Mouse (Mus musculus): ENCODE measurements around the gene Rptn. TPM values are rescaled to one million over a fixed set of nuclear protein-coding genes. Genes with fewer than 3 reads are reported as not detected.

The Rptn gene
- not detected in 2 replicates for polyA plus RNA-seq (2015; fragmentation: Nextera tagmentation; extraction: Ambion mirVana)

DNA sequence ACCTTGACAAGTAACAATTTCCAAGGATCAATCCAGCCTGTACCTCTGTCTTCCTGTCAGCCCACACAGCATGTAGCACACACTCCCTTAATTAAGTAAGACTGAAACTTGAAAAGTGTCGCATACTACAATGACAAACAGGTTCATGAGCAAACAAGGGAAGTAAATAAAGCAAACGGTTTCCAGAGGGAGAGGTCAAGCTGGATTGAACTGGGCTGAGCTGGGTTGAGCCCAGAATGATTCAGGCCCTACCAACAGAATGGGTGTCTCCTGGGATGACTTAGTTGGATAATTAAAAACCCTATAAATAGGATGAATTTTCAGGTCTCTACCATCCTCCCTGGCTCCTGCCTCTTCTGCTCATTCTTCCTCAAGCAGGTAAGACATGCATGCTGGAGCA is at the start of gene Rptn:
TSS of gene Rptn (plus strand) at position 334 of the 400 bp plus-strand sequence.
- Histone ChIP-seq H3K4me2 (ENCODE audit: low read depth, low read length) (no peak within 1 kb of the TSS), H3K27me3 (ENCODE audit: insufficient read depth, low read length) (no peaks in the 10 kb centered on the region), H3K4me1 (ENCODE audit: insufficient read depth) (no peaks in the 10 kb centered on the region; the same call in 1 of the 2 replicates), H3K36me3 (replicated peaks; ENCODE audit: insufficient read depth, low read length) (no peaks in the 10 kb centered on the region), H3K4me3 (ENCODE audit: low read depth, low read length) (no peak within 1 kb of the TSS), H3K9me3 (ENCODE audit: low read length) (no peaks in the 10 kb centered on the region), H3K9ac (replicated peaks) (no peak within 1 kb of the TSS), H3K27ac (ENCODE audit: low read depth) (no peak within 1 kb of the TSS)
- DNase-seq (no peak), ATAC-seq (peak; percentile 17; the same call in 1 of the 2 replicates)
- TF ChIP-seq CTCF (IDR thresholded peaks at IDR 0.05; ENCODE audit: low read depth) (no peak), EP300 (IDR thresholded peaks at IDR 0.05; ENCODE audit: low read depth) (no peak)
- WGBS (ENCODE audit: insufficient replicate concordance): 40% methylated on average over 2 of the region's 2 CpGs

DNA sequence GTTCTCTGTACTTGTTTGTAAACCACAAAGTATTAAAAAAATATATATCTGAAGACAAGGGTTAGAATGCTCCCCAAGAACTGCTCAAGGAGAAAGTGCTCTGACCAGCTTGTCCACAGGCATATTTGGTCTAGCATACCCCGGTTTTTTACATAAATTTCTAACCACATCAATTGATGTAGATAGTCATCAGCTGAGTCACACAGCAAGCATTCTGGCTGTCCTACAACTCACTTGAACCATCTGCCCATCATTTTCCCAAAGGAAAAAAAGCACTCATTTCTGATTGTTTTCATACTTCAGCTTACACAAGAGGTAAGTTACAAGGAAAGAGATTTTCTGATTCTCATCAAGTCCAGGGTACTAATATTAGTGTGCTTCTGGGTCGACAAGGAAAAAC is 46.6 kb upstream of the Rptn start:
- H3K9me3 ChIP-seq (ENCODE audit: low read length): no peaks in the 10 kb centered on the region
- ATAC-seq (no peak), DNase-seq (no peak)
- no peaks in the 10 kb centered on the region for H3K36me3 ChIP-seq (replicated peaks; ENCODE audit: insufficient read depth, low read length)
- no peak overlapping the region for H3K4me2 ChIP-seq (ENCODE audit: low read depth, low read length)
- no peaks in the 10 kb centered on the region for H3K4me1 ChIP-seq (ENCODE audit: insufficient read depth)
- H3K27ac ChIP-seq (ENCODE audit: low read depth): no peak overlapping the region
- 64% methylated on average over 2 of the region's 2 CpGs for WGBS (ENCODE audit: insufficient replicate concordance)
- H3K9ac ChIP-seq (replicated peaks): no peak overlapping the region
- H3K27me3 ChIP-seq (ENCODE audit: insufficient read depth, low read length): no peaks in the 10 kb centered on the region
- no peak for TF ChIP-seq CTCF (IDR thresholded peaks at IDR 0.05; ENCODE audit: low read depth)
- TF ChIP-seq EP300 (IDR thresholded peaks at IDR 0.05; ENCODE audit: low read depth): no peak
- no peak overlapping the region for H3K4me3 ChIP-seq (ENCODE audit: low read depth, low read length)

DNA sequence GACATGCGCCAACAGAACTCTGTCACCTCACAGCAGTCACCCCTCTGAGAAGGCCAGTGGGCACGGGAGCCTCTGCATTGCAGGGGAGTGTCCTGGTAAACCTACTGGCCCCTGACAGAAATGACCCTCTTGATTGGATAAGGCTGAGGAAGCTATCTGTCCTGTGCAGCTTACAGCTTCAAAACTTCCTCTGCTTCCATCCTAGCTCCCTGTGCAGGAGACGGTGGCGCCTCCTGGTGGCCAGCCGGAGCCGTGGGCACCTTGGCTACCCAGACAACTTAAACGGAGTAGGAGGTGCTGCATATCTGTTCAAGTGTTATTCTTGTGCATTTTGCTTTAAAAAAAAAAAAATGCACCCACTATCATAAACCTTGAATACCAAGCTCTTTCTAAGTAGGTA is 33.5 kb upstream of the Rptn start:
- Histone ChIP-seq H3K4me2 (ENCODE audit: low read depth, low read length) (no peak overlapping the region), H3K27me3 (ENCODE audit: insufficient read depth, low read length) (no peaks in the 10 kb centered on the region), H3K4me3 (ENCODE audit: low read depth, low read length) (no peak overlapping the region), H3K4me1 (ENCODE audit: insufficient read depth) (no peaks in the 10 kb centered on the region), H3K9me3 (ENCODE audit: low read length) (no peaks in the 10 kb centered on the region), H3K9ac (replicated peaks) (no peak overlapping the region), H3K36me3 (replicated peaks; ENCODE audit: insufficient read depth, low read length) (no peaks in the 10 kb centered on the region), H3K27ac (ENCODE audit: low read depth) (no peak overlapping the region)
- 18% methylated on average over 7 of the region's 7 CpGs for WGBS (ENCODE audit: insufficient replicate concordance)
- ATAC-seq (no peak), DNase-seq (peak; percentile 64)
- TF ChIP-seq CTCF (IDR thresholded peaks at IDR 0.05; ENCODE audit: low read depth) (peak; percentile 71), EP300 (IDR thresholded peaks at IDR 0.05; ENCODE audit: low read depth) (no peak)

DNA sequence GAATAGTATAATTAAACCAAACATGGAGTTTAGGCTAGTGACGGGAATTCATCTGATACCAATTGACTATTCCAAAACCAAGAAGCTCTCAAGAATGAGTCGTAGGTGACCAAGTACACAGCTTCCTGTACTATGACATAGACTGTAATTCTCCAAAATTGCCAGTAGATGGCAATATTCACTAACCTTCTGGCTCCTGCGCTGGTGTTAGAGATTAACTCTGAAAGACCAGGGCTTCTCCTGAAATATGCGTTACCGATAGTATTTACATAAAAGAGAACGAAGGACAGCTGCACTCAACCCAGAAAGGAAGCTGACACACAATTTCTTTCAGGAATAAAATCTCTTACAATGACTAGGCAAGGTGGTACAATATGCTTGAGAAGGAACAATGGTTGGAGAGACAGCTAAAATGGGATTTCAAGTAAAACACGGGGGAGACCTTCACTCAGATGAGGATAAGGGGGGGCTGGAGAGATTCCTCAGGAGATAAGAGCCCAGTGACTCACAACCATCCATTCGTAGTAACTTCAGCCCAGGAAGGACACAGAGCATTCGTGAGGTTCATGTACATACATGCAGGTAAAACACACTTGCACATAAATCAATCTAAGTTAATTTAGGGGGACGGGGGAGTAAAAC is 31.4 kb upstream of the Rptn start:
- no peaks in the 10 kb centered on the region for H3K9me3 ChIP-seq (ENCODE audit: low read length)
- no peak overlapping the region for H3K27ac ChIP-seq (ENCODE audit: low read depth)
- H3K4me2 ChIP-seq (ENCODE audit: low read depth, low read length): no peak overlapping the region
- 11% methylated on average over 10 of the region's 10 CpGs for WGBS (ENCODE audit: insufficient replicate concordance)
- peak; percentile 85 for TF ChIP-seq CTCF (IDR thresholded peaks at IDR 0.05; ENCODE audit: low read depth)
- TF ChIP-seq EP300 (IDR thresholded peaks at IDR 0.05; ENCODE audit: low read depth): no peak
- peak; percentile 45; the same call in 1 of the 2 replicates for ATAC-seq
- H3K4me1 ChIP-seq (ENCODE audit: insufficient read depth): no peaks in the 10 kb centered on the region
- no peak overlapping the region for H3K9ac ChIP-seq (replicated peaks)
- H3K4me3 ChIP-seq (ENCODE audit: low read depth, low read length): no peak overlapping the region
- H3K27me3 ChIP-seq (ENCODE audit: insufficient read depth, low read length): no peaks in the 10 kb centered on the region
- no peak for DNase-seq
- no peaks in the 10 kb centered on the region for H3K36me3 ChIP-seq (replicated peaks; ENCODE audit: insufficient read depth, low read length)

DNA sequence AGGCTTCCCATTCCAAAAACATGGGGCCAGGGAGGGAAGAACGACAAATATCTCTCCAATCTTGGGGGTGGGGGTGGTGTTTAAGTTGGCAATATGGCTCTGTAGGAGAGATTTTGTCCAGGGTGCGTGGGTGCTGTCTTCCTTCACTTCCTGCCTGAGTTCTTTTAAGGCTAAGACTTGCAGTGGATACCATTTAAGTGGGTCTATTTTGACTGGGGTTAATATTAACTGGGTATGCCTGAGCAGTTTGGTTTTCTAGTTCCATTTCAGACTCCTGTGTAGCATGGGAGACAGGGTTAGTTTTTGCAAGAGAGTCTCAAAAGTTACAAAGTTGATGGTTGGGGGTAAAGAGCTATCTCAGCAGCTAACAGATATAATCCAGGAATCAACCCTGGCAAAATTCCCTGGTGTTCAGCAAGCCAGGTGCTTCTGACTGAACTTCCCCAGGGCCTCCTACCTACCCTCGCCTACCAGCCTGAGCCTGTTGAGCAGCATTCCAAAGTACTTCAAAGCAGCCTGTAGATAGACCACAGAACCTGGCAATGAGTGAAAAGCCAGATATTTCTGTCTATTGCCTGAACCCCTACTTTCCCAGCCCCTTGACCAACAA is 26.4 kb upstream of the Rptn start:
- WGBS (ENCODE audit: insufficient replicate concordance): 47% methylated on average over 3 of the region's 3 CpGs

DNA sequence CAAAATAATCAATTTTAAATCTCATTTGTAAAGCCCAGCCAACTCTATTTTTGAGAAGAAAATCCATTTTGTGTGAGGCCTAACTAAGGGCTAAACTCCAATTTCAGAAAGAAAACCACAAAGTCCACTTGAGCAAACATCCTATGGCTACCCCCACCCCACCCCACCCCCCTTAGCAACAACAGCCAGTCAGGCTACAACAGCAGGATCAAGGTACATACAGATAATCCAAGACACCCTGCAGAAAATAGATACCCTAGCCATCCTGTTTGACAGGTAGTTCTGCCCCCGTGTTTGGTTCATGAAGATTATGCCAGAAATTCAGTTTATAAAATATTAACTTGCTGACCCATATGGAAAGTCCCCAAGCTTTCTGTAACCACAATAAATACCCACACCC is 25.3 kb upstream of the Rptn start:
- no peak overlapping the region for H3K4me3 ChIP-seq (ENCODE audit: low read depth, low read length)
- TF ChIP-seq CTCF (IDR thresholded peaks at IDR 0.05; ENCODE audit: low read depth) (no peak), EP300 (IDR thresholded peaks at IDR 0.05; ENCODE audit: low read depth) (no peak)
- no peak overlapping the region for H3K9ac ChIP-seq (replicated peaks)
- DNase-seq (no peak), ATAC-seq (no peak)
- no peaks in the 10 kb centered on the region for H3K27me3 ChIP-seq (ENCODE audit: insufficient read depth, low read length)
- no peak overlapping the region for H3K27ac ChIP-seq (ENCODE audit: low read depth)
- no peaks in the 10 kb centered on the region for H3K36me3 ChIP-seq (replicated peaks; ENCODE audit: insufficient read depth, low read length)
- H3K4me1 ChIP-seq (ENCODE audit: insufficient read depth): 0 out of 2 replicates have a peak, but pooled peaks cover 7% of the 10 kb centered on the region
- 43% methylated on average over 1 of the region's 1 CpGs for WGBS (ENCODE audit: insufficient replicate concordance)
- no peaks in the 10 kb centered on the region for H3K9me3 ChIP-seq (ENCODE audit: low read length)
- H3K4me2 ChIP-seq (ENCODE audit: low read depth, low read length): no peak overlapping the region

More for the DNA sequence above, 26.4 kb upstream of the Rptn start:
- ATAC-seq: no peak
- H3K27me3 ChIP-seq (ENCODE audit: insufficient read depth, low read length): no peaks in the 10 kb centered on the region
- no peak overlapping the region for H3K4me3 ChIP-seq (ENCODE audit: low read depth, low read length)
- TF ChIP-seq CTCF (IDR thresholded peaks at IDR 0.05; ENCODE audit: low read depth): no peak
- TF ChIP-seq EP300 (IDR thresholded peaks at IDR 0.05; ENCODE audit: low read depth): no peak
- H3K27ac ChIP-seq (ENCODE audit: low read depth): no peak overlapping the region
- H3K4me1 ChIP-seq (ENCODE audit: insufficient read depth): 0 out of 2 replicates have a peak, but pooled peaks cover 7% of the 10 kb centered on the region
- DNase-seq: no peak
- no peak overlapping the region for H3K4me2 ChIP-seq (ENCODE audit: low read depth, low read length)
- H3K9ac ChIP-seq (replicated peaks): no peak overlapping the region
- no peaks in the 10 kb centered on the region for H3K9me3 ChIP-seq (ENCODE audit: low read length)
- no peaks in the 10 kb centered on the region for H3K36me3 ChIP-seq (replicated peaks; ENCODE audit: insufficient read depth, low read length)
